Mouse (Mus musculus) midbrain, postnatal 0 days (tissue): Measurements from ENCODE around the gene Bcar3. TPM values are rescaled to one million over a fixed set of nuclear protein-coding genes. Genes with fewer than 3 reads are reported as not detected.

Experiments
- ATAC-seq: fragments of 200-750 bp; cut with Nextera tagmentation; 2 replicates; pipeline ENCODE4 v1.8.0; 2017; ENCODE audit warnings: moderate number of reproducible peaks, mild to moderate bottlenecking, moderate TSS enrichment, moderate library complexity; ENCODE audit not compliant: low FRiP score
- DNase-seq: peaks from one replicate; pipeline ENCODE4 v3.0.0-alpha.2; 2015; ENCODE audit warnings: low spot score
- H3K27ac ChIP-seq: fragments of 300-500 bp; sonication (generic); 2 replicates; pipeline ENCODE4 v1.5.1; 2014; ENCODE audit warnings: low read depth, mild to moderate bottlenecking, low read length, mixed read lengths
- H3K27me3 ChIP-seq: fragments of 300-500 bp; sonication (generic); 2 replicates; pipeline ENCODE4 v1.6.1; 2014; ENCODE audit warnings: low read length, control low read depth, mixed read lengths; ENCODE audit not compliant: insufficient read depth
- H3K36me3 ChIP-seq: fragments of 300-500 bp; sonication (generic); 2 replicates; pipeline ENCODE4 v1.6.1; 2014; ENCODE audit warnings: low read length, control low read depth, mixed read lengths; ENCODE audit not compliant: insufficient read depth
- H3K4me1 ChIP-seq: fragments of 300-500 bp; sonication (generic); 2 replicates; pipeline ENCODE4 v1.6.1; 2014; ENCODE audit warnings: mild to moderate bottlenecking, control low read depth, antibody characterized with exemption, low read length, mixed read lengths; ENCODE audit not compliant: insufficient read depth
- H3K4me2 ChIP-seq: fragments of 300-500 bp; sonication (generic); 2 replicates; pipeline ENCODE4 v1.6.1; 2014; ENCODE audit warnings: low read depth, mild to moderate bottlenecking, low read length, mixed read lengths; ENCODE audit not compliant: poor library complexity, severe bottlenecking
- H3K4me3 ChIP-seq: fragments of 300-500 bp; sonication (generic); 2 replicates; pipeline ENCODE4 v1.5.1; 2014; ENCODE audit warnings: low read depth, mild to moderate bottlenecking, low read length, moderate library complexity
- H3K9ac ChIP-seq: fragments of 300-500 bp; sonication (generic); replicated peaks from 2 replicates; pipeline ENCODE4 v1.6.1; 2014; ENCODE audit warnings: mild to moderate bottlenecking, low read length, moderate library complexity, mixed read lengths; ENCODE audit not compliant: poor library complexity, severe bottlenecking
- H3K9me3 ChIP-seq: fragments of 300-500 bp; sonication (generic); 2 replicates; pipeline ENCODE4 v1.6.1; 2016; ENCODE audit warnings: low read length, control low read depth
- CTCF ChIP-seq: IDR thresholded peaks from 2 replicates; pipeline ENCODE4 v1.5.1; 2016; ENCODE audit warnings: antibody characterized with exemption, mild to moderate bottlenecking
- WGBS: fragments of 180-500 bp; shearing (Covaris S2); extraction: QIAGEN DNeasy Blood & Tissue Kit; methylation state at CpG from one replicate; pipeline ENCODE4 v1.1.7; 2014; 5-methylcytosine and 5-hydroxymethylcytosine counted together
- polyA plus RNA-seq: library from polyadenylated mRNA; unstranded; fragments of >200 nt; fragmentation: Nextera tagmentation; extraction: Ambion mirVana; gene quantifications from 2 replicates; pipeline ENCODE4 v1.2.1, GENCODE M21; 2015
- total RNA-seq: library from RNA; depleted of rRNA; stranded (reverse); fragments of >200 nt; gene quantifications from 2 replicates; pipeline ENCODE4 v1.2.3, GENCODE M21; 2014

Gene Bcar3
- total and polyA plus RNA-seq, 2 experiments from 2014 or later: 6.0 to 27.2 TPM

GRCm38 (mm10) chr3:122506343-122506916, 212.5 kb downstream of the Bcar3 start:
- no peak for TF ChIP-seq CTCF
- WGBS: 41% methylated on average over 10 of the region's 10 CpGs
- H3K9ac ChIP-seq: no peak overlapping the region
- peak overlapping the region; percentile 65 for H3K27ac ChIP-seq
- ATAC-seq (no peak), DNase-seq (peak; percentile 40)
- no peak overlapping the region for H3K4me3 ChIP-seq
- no peak overlapping the region for H3K4me2 ChIP-seq
- H3K4me1 ChIP-seq: peaks cover 13% of the 10 kb centered on the region; the same call in 1 of the 2 replicates
- no peaks in the 10 kb centered on the region for H3K36me3 ChIP-seq
- H3K9me3 ChIP-seq: no peaks in the 10 kb centered on the region
- H3K27me3 ChIP-seq: no peaks in the 10 kb centered on the region

GRCm38 (mm10) chr3:122507826-122508225, 213.9 kb downstream of the Bcar3 start:
- Histone ChIP-seq H3K36me3 (no peaks in the 10 kb centered on the region), H3K27ac (no peak overlapping the region), H3K4me3 (no peak overlapping the region), H3K4me2 (no peak overlapping the region), H3K9me3 (no peaks in the 10 kb centered on the region), H3K9ac (no peak overlapping the region), H3K27me3 (no peaks in the 10 kb centered on the region), H3K4me1 (peaks cover 13% of the 10 kb centered on the region; the same call in 1 of the 2 replicates)
- no peak for TF ChIP-seq CTCF
- no peak for ATAC-seq
- DNase-seq: no peak
- WGBS: 98% methylated on average over 14 of the region's 14 CpGs

- ATAC-seq: no peak
- H3K4me2 ChIP-seq: no peak overlapping the region
These were observed 215.1 kb downstream of the Bcar3 start for GRCm38 (mm10) chr3:122509084-122509483.

GRCm38 (mm10) chr3:122509534-122510239, 215.8 kb downstream of the Bcar3 start:
- no peak overlapping the region for H3K4me3 ChIP-seq
- no peaks in the 10 kb centered on the region for H3K27me3 ChIP-seq
- DNase-seq (no peak), ATAC-seq (no peak)
- H3K4me1 ChIP-seq: peaks cover 9% of the 10 kb centered on the region; the same call in 1 of the 2 replicates
- no peaks in the 10 kb centered on the region for H3K9me3 ChIP-seq
- TF ChIP-seq CTCF: no peak
- H3K36me3 ChIP-seq: no peaks in the 10 kb centered on the region
- H3K9ac ChIP-seq: no peak overlapping the region
- WGBS: 80% methylated on average over 11 of the region's 11 CpGs
- no peak overlapping the region for H3K27ac ChIP-seq
- H3K4me2 ChIP-seq: no peak overlapping the region

More at GRCm38 (mm10) chr3:122509084-122509483, 215.1 kb downstream of the Bcar3 start:
- H3K9ac ChIP-seq: no peak overlapping the region
- no peaks in the 10 kb centered on the region for H3K9me3 ChIP-seq
- no peaks in the 10 kb centered on the region for H3K36me3 ChIP-seq
- TF ChIP-seq CTCF: peak; percentile 82
- peak; percentile 43 for DNase-seq
- peaks cover 13% of the 10 kb centered on the region; the same call in 1 of the 2 replicates for H3K4me1 ChIP-seq
- WGBS: 43% methylated on average over 5 of the region's 5 CpGs
- H3K27ac ChIP-seq: no peak overlapping the region
- H3K27me3 ChIP-seq: no peaks in the 10 kb centered on the region
- no peak overlapping the region for H3K4me3 ChIP-seq

- 89% methylated on average over 14 of the region's 14 CpGs for WGBS
- DNase-seq (no peak), ATAC-seq (no peak)
- no peak for TF ChIP-seq CTCF
- Histone ChIP-seq H3K9ac (no peak overlapping the region), H3K4me3 (no peak overlapping the region), H3K36me3 (no peaks in the 10 kb centered on the region), H3K4me1 (peaks cover 7% of the 10 kb centered on the region; the same call in 1 of the 2 replicates), H3K9me3 (no peaks in the 10 kb centered on the region), H3K4me2 (no peak overlapping the region), H3K27me3 (no peaks in the 10 kb centered on the region), H3K27ac (no peak overlapping the region)
These were observed 216.4 kb downstream of the Bcar3 start for GRCm38 (mm10) chr3:122510240-122510750.

- ATAC-seq (no peak), DNase-seq (no peak)
- no peaks in the 10 kb centered on the region for H3K27me3 ChIP-seq
- H3K4me1 ChIP-seq: peaks cover 7% of the 10 kb centered on the region; the same call in 1 of the 2 replicates
- no peak overlapping the region for H3K9ac ChIP-seq
- H3K4me3 ChIP-seq: no peak overlapping the region
- WGBS: 69% methylated on average over 10 of the region's 10 CpGs
- no peaks in the 10 kb centered on the region for H3K36me3 ChIP-seq
- no peak for TF ChIP-seq CTCF
- H3K4me2 ChIP-seq: no peak overlapping the region
- H3K9me3 ChIP-seq: no peaks in the 10 kb centered on the region
- H3K27ac ChIP-seq: no peak overlapping the region
These were observed 217.0 kb downstream of the Bcar3 start for GRCm38 (mm10) chr3:122510932-122511331.
